Mouse (Mus musculus) heart, adult 2 months (tissue): ENCODE results near the gene Ptpro. TPM values are rescaled to one million over a fixed set of nuclear protein-coding genes. Genes with fewer than 3 reads are reported as not detected.

Experiments
- DNase-seq, 2 experiments: peaks; one replicate each; pipeline ENCODE4 v3.0.0; 2021
- H3K27ac ChIP-seq: fragments of 200-600 bp; 2 replicates; pipeline ENCODE4 v1.8.1; 2022
- H3K27me3 ChIP-seq: fragments of 200-500 bp; 2 replicates; pipeline ENCODE4 v1.6.1; 2012; ENCODE audit warnings: mild to moderate bottlenecking, low read length, inconsistent platforms, mixed read lengths; ENCODE audit not compliant: control insufficient read depth, insufficient read depth
- H3K36me3 ChIP-seq: fragments of 200-500 bp; 2 replicates; pipeline ENCODE4 v1.6.1; 2012; ENCODE audit warnings: low read length, inconsistent platforms; ENCODE audit not compliant: control insufficient read depth, insufficient read depth
- H3K4me1 ChIP-seq: fragments of 200-500 bp; 2 replicates; pipeline ENCODE4 v1.6.1; 2011; ENCODE audit warnings: low read length; ENCODE audit not compliant: control insufficient read depth, insufficient read depth
- H3K4me3 ChIP-seq: fragments of 200-600 bp; 2 replicates; pipeline ENCODE4 v1.8.1; 2022
- H3K79me2 ChIP-seq: fragments of 200-500 bp; replicated peaks from 2 replicates; pipeline ENCODE4 v1.6.1; 2012; ENCODE audit warnings: mild to moderate bottlenecking, inconsistent platforms, low read length, moderate library complexity, mixed read lengths; ENCODE audit not compliant: control insufficient read depth, insufficient read depth
- H3K9ac ChIP-seq: fragments of 200-500 bp; 2 replicates; pipeline ENCODE4 v1.6.1; 2012; ENCODE audit warnings: low read depth, mild to moderate bottlenecking, control low read depth, inconsistent platforms, low read length, mixed read lengths
- CTCF ChIP-seq: fragments of 200-600 bp; IDR thresholded peaks from 2 replicates; pipeline ENCODE4 v1.8.1; 2022; ENCODE audit warnings: antibody characterized with exemption, mild to moderate bottlenecking, moderate library complexity
- EP300 ChIP-seq: fragments of 200-500 bp; IDR thresholded peaks from 2 replicates; pipeline ENCODE4 v1.6.1; 2011; ENCODE audit warnings: low read depth, low read length, control low read depth; ENCODE audit not compliant: insufficient read depth
- POLR2A ChIP-seq: fragments of 200-500 bp; IDR thresholded peaks from 2 replicates; pipeline ENCODE4 v1.6.1; 2011; ENCODE audit warnings: mild to moderate bottlenecking, low read depth, low read length, control low read depth; ENCODE audit not compliant: insufficient read depth
- WGBS: fragments of 180-500 bp; shearing (Covaris S2); methylation state at CpG from one replicate; pipeline ENCODE4 v1.1.7; 2018; 5-methylcytosine and 5-hydroxymethylcytosine counted together
- intact Hi-C: fragments of 180-260 bp; cut with DNase I; formaldehyde crosslinking; loops from one replicate; pipeline ENCODE4 v1.15.1; 2025
- polyA plus RNA-seq: library from polyadenylated mRNA; depleted of rRNA; stranded (reverse); fragments of >200 nt; gene quantifications from 2 replicates; pipeline ENCODE4 v1.2.3, GENCODE M21; 2012
- total RNA-seq, 2 experiments: library from RNA; stranded (reverse); gene quantifications; 2 replicates each; pipeline ENCODE4 v1.2.3; 2021

Ptpro gene
- total and polyA plus RNA-seq, 3 experiments = 2.0 to 5.1 (median 2.0) TPM

DNA sequence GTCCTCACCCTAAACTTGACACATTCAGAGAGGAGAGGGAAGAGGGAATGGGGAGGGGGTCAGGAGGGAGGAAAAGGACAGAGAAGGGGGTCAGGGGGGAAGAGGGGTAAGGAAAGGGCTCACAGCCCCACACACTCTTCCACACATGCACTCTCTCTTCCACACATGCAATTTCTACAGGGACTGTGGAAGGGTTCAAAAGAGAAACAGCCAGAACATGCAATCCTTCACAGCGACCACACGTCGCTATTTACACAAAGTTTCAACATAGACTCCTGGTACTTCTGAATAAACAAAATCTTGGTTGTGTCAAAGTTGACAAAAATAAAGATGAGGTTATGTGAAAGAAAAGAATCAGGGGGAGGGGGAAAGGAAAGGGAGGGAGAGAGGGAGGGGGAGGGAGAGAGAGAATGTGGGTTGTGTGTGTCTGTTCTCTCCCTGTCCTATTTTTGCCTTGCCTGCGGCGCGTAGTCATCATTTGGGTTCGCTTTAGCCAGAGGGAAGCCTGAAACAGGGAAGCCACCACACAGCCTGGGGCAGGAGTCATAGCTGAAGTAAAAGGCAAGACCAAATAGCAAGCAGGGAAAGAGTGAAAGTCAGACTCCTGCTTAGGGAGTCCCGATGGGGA, 245.2 kb downstream of the Ptpro start:
- intact Hi-C loops = no loop called here
- DNase-seq = no peak
- 72% methylated on average over 8 of the region's 8 CpGs for WGBS

DNA sequence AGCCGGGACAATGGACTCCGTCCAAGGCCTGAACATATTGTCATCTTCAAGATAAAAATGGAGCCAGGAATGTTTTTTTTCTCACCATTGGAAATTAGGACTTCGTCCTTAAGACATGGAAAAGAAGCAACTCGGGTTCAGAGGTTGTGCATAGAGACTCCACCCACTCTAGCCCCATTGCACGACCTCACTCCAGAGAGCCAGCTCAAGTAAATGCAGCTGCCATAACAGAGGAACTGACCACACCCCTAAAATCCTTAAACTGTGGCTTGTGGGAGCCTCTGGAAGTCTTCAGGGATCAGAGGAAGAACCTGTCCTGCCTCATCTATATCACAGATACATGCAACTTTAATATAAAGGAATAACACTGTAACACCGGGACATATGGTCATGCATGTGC, 246.7 kb downstream of the Ptpro start:
- peaks cover 2% of the 10 kb centered on the region for H3K36me3 ChIP-seq
- no peak overlapping the region for H3K4me3 ChIP-seq
- DNase-seq = peak in 1 of 2 experiments; percentile 17
- intact Hi-C loops = no loop called here
- 58% methylated on average over 6 of the region's 6 CpGs for WGBS
- TF ChIP-seq CTCF (no peak), POLR2A (no peak)
- H3K4me1 ChIP-seq = no peaks in the 10 kb centered on the region; the same call in 1 of the 2 replicates
- H3K79me2 ChIP-seq = no peaks in the 10 kb centered on the region
- no peak overlapping the region for H3K9ac ChIP-seq
- no peaks in the 10 kb centered on the region for H3K27me3 ChIP-seq
- H3K27ac ChIP-seq = no peak overlapping the region

More for the DNA sequence above, 245.2 kb downstream of the Ptpro start:
- Histone ChIP-seq H3K27ac (peak overlapping the region; percentile 23; the same call in 1 of the 2 replicates), H3K9ac (no peak overlapping the region), H3K4me1 (peaks cover 5% of the 10 kb centered on the region), H3K27me3 (no peaks in the 10 kb centered on the region), H3K79me2 (no peaks in the 10 kb centered on the region), H3K36me3 (peaks cover 2% of the 10 kb centered on the region), H3K4me3 (no peak overlapping the region)
- TF ChIP-seq CTCF (no peak), EP300 (no peak), POLR2A (no peak)

DNA sequence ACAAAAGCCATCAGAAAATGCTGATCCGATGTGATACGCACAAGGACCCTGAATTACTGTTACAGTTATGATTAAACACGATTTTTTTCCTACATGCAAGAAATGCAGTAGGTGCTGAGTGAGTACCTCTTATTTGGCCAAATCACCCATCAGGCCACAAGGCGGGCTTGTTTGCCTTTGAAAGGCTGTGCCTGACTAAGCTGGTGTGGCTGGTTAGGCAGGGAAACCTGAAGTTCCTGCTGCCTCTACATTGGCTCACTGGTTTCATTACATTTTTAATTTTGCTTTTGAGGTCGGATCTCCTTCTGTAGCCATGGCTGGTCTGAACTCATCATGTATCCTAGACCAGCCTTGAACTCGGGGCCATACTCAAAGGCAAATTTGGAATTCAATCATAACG, 250.9 kb downstream of the Ptpro start:
- DNase-seq = peak in 1 of 2 experiments; percentile 3
- WGBS = 92% methylated on average over 7 of the region's 7 CpGs
- H3K79me2 ChIP-seq = no peaks in the 10 kb centered on the region
- no peak overlapping the region for H3K27ac ChIP-seq
- H3K36me3 ChIP-seq = peaks cover 2% of the 10 kb centered on the region
- intact Hi-C loops = no loop called here
- H3K9ac ChIP-seq = no peak overlapping the region
- no peaks in the 10 kb centered on the region; the same call in 1 of the 2 replicates for H3K4me1 ChIP-seq
- H3K27me3 ChIP-seq = no peaks in the 10 kb centered on the region
- TF ChIP-seq POLR2A = no peak
- no peak for TF ChIP-seq CTCF
- no peak for TF ChIP-seq EP300
- H3K4me3 ChIP-seq = no peak overlapping the region

DNA sequence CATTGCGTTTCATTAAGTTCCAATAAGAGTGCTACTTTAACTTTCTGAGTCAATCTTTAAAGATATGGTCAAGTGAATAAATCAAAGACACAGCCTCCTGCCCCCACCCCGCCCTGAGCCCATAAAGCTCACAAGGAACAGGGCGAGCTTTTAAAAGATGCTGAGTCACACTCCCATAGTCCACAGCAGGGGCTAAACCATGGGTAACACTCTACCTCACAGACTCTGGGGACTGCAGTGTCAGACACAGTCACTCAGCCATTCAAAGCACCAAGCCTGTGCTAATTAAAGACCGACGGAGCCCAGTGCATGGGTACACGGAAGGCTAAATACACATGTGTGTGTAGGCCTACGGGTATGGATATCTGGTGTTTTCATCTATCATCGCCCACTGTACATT, 251.3 kb downstream of the Ptpro start:
- Histone ChIP-seq H3K79me2 (no peaks in the 10 kb centered on the region), H3K9ac (no peak overlapping the region), H3K27ac (no peak overlapping the region), H3K4me3 (no peak overlapping the region), H3K4me1 (no peaks in the 10 kb centered on the region; the same call in 1 of the 2 replicates), H3K27me3 (no peaks in the 10 kb centered on the region), H3K36me3 (peaks cover 2% of the 10 kb centered on the region)
- 89% methylated on average over 8 of the region's 8 CpGs for WGBS
- peak in 1 of 2 experiments; percentile 9 for DNase-seq
- TF ChIP-seq EP300 (no peak), CTCF (no peak), POLR2A (no peak)
- intact Hi-C loops = no loop called here

DNA sequence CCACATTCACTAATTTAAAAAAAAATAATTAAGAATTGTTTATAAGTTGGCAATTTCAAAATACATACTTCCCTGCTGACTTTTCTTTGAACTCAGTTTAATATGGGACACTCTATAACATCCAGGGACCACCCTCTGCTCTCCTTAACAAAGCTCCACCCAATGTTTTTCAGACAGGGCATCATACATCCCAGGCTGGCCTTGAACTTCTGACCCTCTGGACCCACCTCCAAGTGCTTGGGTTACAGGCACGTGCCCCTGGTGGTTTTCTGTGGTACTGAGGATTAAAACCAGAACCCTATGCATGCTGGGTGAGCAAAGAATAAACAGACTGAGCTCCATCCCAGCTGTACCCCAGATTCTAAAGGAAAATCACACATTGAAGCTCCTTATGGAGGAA, 251.9 kb downstream of the Ptpro start:
- 59% methylated on average over 1 of the region's 1 CpGs for WGBS
- no peak overlapping the region for H3K4me3 ChIP-seq
- DNase-seq = no peak
- TF ChIP-seq POLR2A = no peak
- no peak for TF ChIP-seq EP300
- TF ChIP-seq CTCF = no peak
- no peak overlapping the region for H3K9ac ChIP-seq
- no peaks in the 10 kb centered on the region for H3K4me1 ChIP-seq
- H3K36me3 ChIP-seq = peaks cover under 1% of the 10 kb centered on the region
- intact Hi-C loops = no loop called here
- H3K27me3 ChIP-seq = no peaks in the 10 kb centered on the region
- H3K27ac ChIP-seq = no peak overlapping the region
- H3K79me2 ChIP-seq = no peaks in the 10 kb centered on the region

DNA sequence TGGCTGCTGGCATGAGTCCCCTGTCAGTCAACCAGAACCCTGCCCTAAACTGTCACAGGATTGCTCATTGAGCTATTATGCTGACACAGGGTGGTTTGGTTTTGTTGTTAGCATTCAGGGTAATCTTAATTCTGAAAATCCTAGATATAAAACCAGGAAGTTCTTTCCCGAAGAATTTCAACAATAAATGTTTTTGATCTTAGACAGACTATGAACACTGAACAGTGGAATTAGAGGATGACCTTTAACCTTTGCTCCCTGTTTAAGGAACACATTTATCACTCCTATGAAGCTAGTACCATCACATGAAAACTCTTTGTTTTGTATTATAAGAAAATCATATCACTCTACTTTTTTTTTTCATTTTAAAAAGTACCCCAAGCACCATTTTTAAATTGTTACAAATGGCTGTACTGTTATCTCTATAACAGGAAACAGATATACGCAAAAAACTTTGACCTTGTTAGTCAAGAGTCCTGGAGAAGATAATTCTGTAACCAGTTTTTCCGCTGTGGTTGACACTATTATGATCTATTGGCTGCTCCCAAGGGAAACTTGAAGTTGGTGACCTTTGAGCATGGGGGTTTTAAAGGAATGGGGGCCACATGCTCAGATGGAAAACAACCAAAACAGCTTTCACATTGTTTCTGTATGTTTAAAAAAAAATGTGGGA, 253.6 kb downstream of the Ptpro start:
- Histone ChIP-seq H3K27ac (no peak overlapping the region), H3K4me1 (no peaks in the 10 kb centered on the region), H3K4me3 (no peak overlapping the region), H3K36me3 (no peaks in the 10 kb centered on the region; the same call in 1 of the 2 replicates), H3K79me2 (no peaks in the 10 kb centered on the region), H3K9ac (no peak overlapping the region), H3K27me3 (no peaks in the 10 kb centered on the region)
- no peak for DNase-seq
- 47% methylated on average over 3 of the region's 3 CpGs for WGBS
- no peak for TF ChIP-seq POLR2A
- no peak for TF ChIP-seq EP300
- no peak for TF ChIP-seq CTCF
- intact Hi-C loops = no loop called here
